Mouse (Mus musculus) liver, embryonic 13.5 days (tissue): ENCODE data around the gene Sort1. TPM values are rescaled to one million over a fixed set of nuclear protein-coding genes. Genes with fewer than 3 reads are reported as not detected.

Experiments used
- ATAC-seq: fragments of 200-750 bp; cut with Nextera tagmentation; 2 replicates; pipeline ENCODE4 v1.8.0; 2017; ENCODE audit warnings: low read depth, mild to moderate bottlenecking, moderate number of reproducible peaks, moderate library complexity
- DNase-seq: peaks from one replicate; pipeline ENCODE4 v3.0.0; 2022
- H3K27ac ChIP-seq: fragments of 300-500 bp; sonication (generic); 2 replicates; pipeline ENCODE4 v1.5.1; 2015; ENCODE audit warnings: moderate library complexity, mild to moderate bottlenecking, inconsistent platforms
- H3K27me3 ChIP-seq: fragments of 300-500 bp; sonication (generic); 2 replicates; pipeline ENCODE4 v1.6.1; 2015; ENCODE audit warnings: mild to moderate bottlenecking, inconsistent platforms
- H3K36me3 ChIP-seq: fragments of 300-500 bp; sonication (generic); 2 replicates; pipeline ENCODE4 v1.6.1; 2015; ENCODE audit warnings: mild to moderate bottlenecking, inconsistent platforms
- H3K4me1 ChIP-seq: fragments of 300-500 bp; sonication (generic); replicated peaks from 2 replicates; pipeline ENCODE4 v1.6.1; 2015; ENCODE audit warnings: inconsistent platforms
- H3K4me2 ChIP-seq: fragments of 300-500 bp; sonication (generic); 2 replicates; pipeline ENCODE4 v1.6.1; 2015; ENCODE audit warnings: inconsistent platforms, mild to moderate bottlenecking, moderate library complexity
- H3K4me3 ChIP-seq: fragments of 300-500 bp; sonication (generic); replicated peaks from 2 replicates; pipeline ENCODE4 v1.5.1; 2015; ENCODE audit warnings: mild to moderate bottlenecking, inconsistent platforms
- H3K9ac ChIP-seq: fragments of 300-500 bp; sonication (generic); 2 replicates; pipeline ENCODE4 v1.6.1; 2015; ENCODE audit warnings: mild to moderate bottlenecking, inconsistent platforms
- H3K9me3 ChIP-seq: fragments of 300-500 bp; sonication (generic); replicated peaks from 2 replicates; pipeline ENCODE4 v1.6.1; 2016; ENCODE audit warnings: inconsistent platforms
- WGBS: fragments of 180-500 bp; shearing (Covaris S2); methylation state at CpG from one replicate; pipeline ENCODE4 v1.1.7; 2015; ENCODE audit not compliant: insufficient replicate concordance; 5-methylcytosine and 5-hydroxymethylcytosine counted together
- polyA plus RNA-seq: library from polyadenylated mRNA; unstranded; fragments of >200 nt; fragmentation: Nextera tagmentation; extraction: Ambion mirVana; gene quantifications from 2 replicates; pipeline ENCODE4 v1.2.1, GENCODE M21; 2015

Gene Sort1
- polyA plus RNA-seq, 1 experiment from 2014 or later: 2.6 TPM

DNA sequence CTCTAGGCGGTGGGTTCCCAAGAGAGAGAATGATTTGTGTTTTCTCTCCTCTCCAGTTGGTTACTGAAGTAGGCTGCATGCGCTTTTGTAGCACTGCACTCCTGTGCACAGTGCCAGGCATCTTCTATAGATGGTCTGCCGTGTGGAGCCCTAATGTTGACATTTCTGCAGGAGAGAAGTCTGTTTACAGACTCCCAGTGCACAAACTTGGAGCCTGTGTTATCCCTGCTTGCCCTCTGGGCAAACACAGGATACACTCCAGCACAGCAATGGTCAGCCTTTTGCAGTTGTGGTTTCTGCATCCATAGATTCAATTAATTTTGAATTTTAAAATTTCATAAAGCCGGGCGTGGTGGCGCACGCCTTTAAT lies 13.2 kb downstream of the Sort1 start:
- Histone ChIP-seq H3K36me3 (no peaks in the 10 kb centered on the region), H3K4me2 (peak overlapping the region; percentile 68), H3K4me1 (peaks cover 58% of the 10 kb centered on the region), H3K9me3 (no peaks in the 10 kb centered on the region), H3K9ac (peak overlapping the region; percentile 49), H3K4me3 (no peak overlapping the region), H3K27me3 (no peaks in the 10 kb centered on the region), H3K27ac (peak overlapping the region; percentile 81)
- 66% methylated on average over 7 of the region's 7 CpGs for WGBS
- DNase-seq (no peak), ATAC-seq (peak; percentile 35; the same call in 1 of the 2 replicates)

DNA sequence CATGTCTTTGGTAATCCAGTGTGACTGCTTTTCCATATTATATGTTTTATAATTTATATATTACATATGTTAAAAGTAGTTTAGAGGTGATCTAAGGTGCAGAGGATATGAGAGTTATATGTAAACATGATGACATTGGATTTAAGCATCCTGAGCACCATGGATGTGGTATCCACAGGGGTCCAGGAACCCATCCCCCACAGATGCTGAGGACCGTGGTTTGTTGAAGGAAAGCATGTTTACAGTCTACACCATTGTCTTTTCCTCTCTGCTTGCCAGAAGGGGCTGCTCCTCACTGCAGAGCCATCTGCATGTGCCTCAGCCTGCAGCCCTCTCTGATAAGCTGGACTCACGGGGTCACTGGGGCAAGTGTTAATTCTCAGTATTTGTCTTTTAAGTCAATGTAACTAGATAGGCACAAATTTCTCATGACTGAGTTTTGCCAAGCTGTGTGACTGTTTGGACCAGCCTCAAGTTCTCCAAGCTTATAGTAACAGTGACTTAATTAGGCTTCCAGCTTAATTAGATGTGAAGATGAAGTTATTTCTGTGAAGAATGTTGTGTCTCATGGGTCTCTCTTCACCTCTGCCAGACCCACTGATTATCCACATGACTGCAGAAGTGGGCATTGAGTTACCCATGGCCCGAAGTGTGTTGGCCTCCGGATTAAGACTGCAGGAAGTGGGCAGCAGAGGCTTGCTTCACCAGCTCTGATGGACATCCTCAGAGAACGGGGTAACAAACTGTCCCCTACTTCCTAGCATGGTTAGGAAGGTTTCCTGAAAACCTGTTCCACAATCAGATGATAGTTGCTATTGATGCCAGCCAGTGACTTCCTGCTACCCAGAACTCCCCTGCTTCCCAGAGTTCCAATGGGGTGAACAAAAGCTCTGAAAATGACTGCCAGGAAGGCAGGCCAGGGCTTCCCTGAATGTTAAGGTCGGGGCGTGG lies 14.0 kb downstream of the Sort1 start:
- Histone ChIP-seq H3K4me1 (peaks cover 57% of the 10 kb centered on the region), H3K27me3 (no peaks in the 10 kb centered on the region), H3K4me2 (no peak overlapping the region), H3K9me3 (no peaks in the 10 kb centered on the region), H3K4me3 (no peak overlapping the region), H3K36me3 (no peaks in the 10 kb centered on the region), H3K9ac (no peak overlapping the region), H3K27ac (peak overlapping the region; percentile 53)
- no peak for DNase-seq
- ATAC-seq: no peak
- 35% methylated on average over 7 of the region's 7 CpGs for WGBS

DNA sequence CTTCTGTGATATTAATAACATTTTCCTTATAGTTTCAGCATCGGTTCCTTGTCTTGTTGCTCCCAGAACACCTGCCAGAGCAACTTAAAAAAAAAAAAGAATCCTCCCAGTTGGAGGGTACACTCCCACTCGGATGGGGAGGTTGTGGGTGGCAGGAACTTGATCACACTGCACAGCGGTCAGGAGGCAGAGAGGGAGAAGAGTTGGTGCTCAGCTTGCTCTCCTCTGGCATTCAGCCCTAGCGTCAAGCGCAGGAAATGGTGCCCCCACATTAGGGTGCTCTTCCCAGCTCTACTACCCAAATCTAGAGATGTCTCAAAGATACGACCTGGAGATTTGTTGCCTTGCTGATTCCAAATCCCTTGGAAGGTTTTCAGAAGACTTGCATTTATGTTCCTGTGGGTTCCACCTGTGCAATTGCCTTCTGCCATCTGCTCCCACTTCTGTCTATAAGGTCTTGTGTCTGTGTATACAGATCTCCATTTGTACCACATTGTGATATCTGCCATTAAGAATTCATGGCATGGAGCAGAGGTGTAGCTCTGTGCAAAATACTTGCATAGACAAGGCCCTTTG lies 16.7 kb downstream of the Sort1 start:
- Histone ChIP-seq H3K36me3 (no peaks in the 10 kb centered on the region), H3K4me1 (peaks cover 38% of the 10 kb centered on the region)

DNA sequence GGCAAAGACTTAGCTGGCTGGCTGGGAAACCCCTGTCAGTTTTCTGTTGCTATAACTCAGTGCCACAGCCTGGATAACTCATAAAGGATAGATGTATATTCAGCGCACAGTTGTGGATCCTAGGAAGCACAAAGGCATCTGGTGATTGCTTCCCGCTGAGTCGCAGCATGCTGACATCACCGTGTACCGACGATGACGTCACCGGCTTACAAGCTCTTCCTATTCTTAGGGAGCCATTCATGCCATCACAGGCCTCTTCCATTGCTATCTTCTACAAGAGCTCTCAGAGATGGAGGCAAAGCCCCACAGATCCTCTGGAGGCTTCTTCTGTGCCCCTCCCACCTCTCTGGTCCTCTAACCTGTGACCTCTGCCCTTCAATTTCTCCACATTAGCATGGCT lies 19.8 kb downstream of the Sort1 start:
- Histone ChIP-seq H3K27me3 (no peaks in the 10 kb centered on the region), H3K27ac (no peak overlapping the region), H3K4me3 (no peak overlapping the region), H3K36me3 (no peaks in the 10 kb centered on the region), H3K9ac (no peak overlapping the region), H3K4me1 (peaks cover 11% of the 10 kb centered on the region), H3K4me2 (no peak overlapping the region), H3K9me3 (no peaks in the 10 kb centered on the region)
- ATAC-seq (no peak), DNase-seq (no peak)
- WGBS: 83% methylated on average over 8 of the region's 8 CpGs

More for the DNA sequence above, 16.7 kb downstream of the Sort1 start:
- Histone ChIP-seq H3K4me3 (no peak overlapping the region), H3K4me2 (no peak overlapping the region), H3K27ac (no peak overlapping the region), H3K27me3 (no peaks in the 10 kb centered on the region), H3K9ac (no peak overlapping the region), H3K9me3 (no peaks in the 10 kb centered on the region)
- ATAC-seq (no peak), DNase-seq (no peak)
- 65% methylated on average over 6 of the region's 6 CpGs for WGBS

DNA sequence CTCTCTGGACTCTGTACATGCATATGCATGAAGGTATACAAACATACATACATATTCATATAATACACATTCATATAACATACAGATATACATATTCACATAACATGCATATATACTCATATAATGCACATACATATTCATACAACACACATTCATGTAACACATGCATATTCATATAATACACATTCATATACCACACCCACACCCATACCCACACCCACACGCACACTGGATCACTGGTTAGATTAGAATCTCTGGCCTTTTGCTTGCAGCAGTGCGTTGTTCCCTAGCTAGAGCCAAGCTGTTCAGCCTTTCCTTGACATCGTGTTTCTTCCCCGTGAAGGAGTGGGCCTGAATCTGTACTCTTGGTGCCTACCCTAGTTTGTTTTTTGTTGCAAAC lies 20.9 kb downstream of the Sort1 start:
- Histone ChIP-seq H3K4me3 (no peak overlapping the region), H3K4me2 (no peak overlapping the region), H3K27ac (no peak overlapping the region), H3K27me3 (no peaks in the 10 kb centered on the region), H3K4me1 (peaks cover 8% of the 10 kb centered on the region), H3K36me3 (no peaks in the 10 kb centered on the region), H3K9ac (no peak overlapping the region), H3K9me3 (no peaks in the 10 kb centered on the region)
- DNase-seq: no peak
- ATAC-seq: no peak
- WGBS: 52% methylated on average over 4 of the region's 4 CpGs

DNA sequence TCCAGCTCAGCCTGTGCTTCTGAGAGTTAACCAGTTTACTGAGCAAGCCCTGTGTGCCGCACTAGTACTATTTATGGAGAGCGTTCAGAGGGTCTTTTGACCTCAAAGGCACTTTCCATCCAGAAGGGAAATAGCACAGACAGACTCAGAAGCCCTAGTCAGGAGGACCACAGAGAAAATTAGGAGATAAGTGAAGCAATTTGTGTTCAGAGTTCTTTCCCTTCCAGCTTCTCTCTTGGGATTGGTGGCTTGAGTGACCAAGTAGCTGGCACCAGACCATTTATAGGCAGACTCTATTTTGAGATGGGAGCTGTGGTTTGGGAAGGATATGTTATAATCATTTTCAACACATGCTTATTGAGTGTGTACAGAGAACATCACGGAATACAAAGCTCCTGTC lies 22.5 kb downstream of the Sort1 start:
- Histone ChIP-seq H3K27ac (peak overlapping the region; percentile 37; the same call in 1 of the 2 replicates), H3K4me3 (no peak overlapping the region), H3K9me3 (no peaks in the 10 kb centered on the region), H3K36me3 (no peaks in the 10 kb centered on the region), H3K9ac (no peak overlapping the region), H3K27me3 (no peaks in the 10 kb centered on the region), H3K4me2 (no peak overlapping the region), H3K4me1 (peaks cover 4% of the 10 kb centered on the region; the same call in 1 of the 2 replicates)
- WGBS: 64% methylated on average over 3 of the region's 3 CpGs
- ATAC-seq (no peak), DNase-seq (no peak)

DNA sequence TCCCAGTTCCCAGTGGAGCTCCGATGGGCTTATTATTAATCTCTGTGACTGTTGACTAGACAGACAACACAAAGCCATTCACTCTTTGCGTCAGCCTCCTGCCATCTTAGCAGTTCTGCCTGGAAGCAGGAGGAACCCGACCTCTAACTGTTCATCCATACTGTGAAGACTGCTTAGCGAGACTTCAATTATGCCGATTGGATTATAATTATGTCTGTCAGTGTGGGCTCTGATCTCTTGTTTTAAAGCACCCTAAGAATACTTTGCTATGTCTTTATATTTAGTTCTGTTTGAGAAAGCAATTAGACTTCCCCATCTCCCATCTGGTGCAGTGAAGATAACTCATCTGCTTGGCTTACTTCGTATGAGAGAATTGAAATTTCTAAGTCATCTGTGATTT lies 23.6 kb downstream of the Sort1 start:
- no peaks in the 10 kb centered on the region for H3K9me3 ChIP-seq
- H3K27me3 ChIP-seq: no peaks in the 10 kb centered on the region
- DNase-seq (no peak), ATAC-seq (no peak)
- H3K4me2 ChIP-seq: no peak overlapping the region
- 0 out of 2 replicates have a peak, but pooled peaks cover 2% of the 10 kb centered on the region for H3K36me3 ChIP-seq
- no peak overlapping the region for H3K27ac ChIP-seq
- WGBS: 75% methylated on average over 6 of the region's 6 CpGs
- peaks cover 4% of the 10 kb centered on the region; the same call in 1 of the 2 replicates for H3K4me1 ChIP-seq
- no peak overlapping the region for H3K4me3 ChIP-seq
- H3K9ac ChIP-seq: no peak overlapping the region

DNA sequence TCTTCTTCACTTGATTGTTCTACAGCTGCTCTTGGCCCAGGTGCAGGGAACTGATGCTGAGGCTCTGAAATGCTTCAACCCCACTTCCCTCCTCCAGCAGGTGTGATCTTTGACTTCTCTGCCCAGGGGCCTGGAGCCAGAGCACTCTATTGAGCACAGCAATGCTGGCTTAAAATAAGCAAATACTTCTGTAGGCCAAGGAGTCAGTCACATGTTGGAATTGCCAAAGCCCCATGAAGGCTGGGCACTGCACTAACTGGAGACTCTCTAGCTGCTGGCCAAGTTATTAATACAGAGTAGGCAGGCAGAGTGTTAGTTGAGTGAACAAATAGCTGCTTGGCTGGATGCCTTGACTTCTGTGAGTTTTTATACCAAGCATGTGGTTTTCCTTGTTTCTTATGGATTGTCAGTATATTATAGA lies 27.0 kb downstream of the Sort1 start:
- no peak overlapping the region for H3K27ac ChIP-seq
- no peak overlapping the region for H3K4me2 ChIP-seq
- 0 out of 2 replicates have a peak, but pooled peaks cover 2% of the 10 kb centered on the region for H3K36me3 ChIP-seq
- ATAC-seq (no peak), DNase-seq (no peak)
- no peaks in the 10 kb centered on the region for H3K27me3 ChIP-seq
- no peak overlapping the region for H3K9ac ChIP-seq
- no peak overlapping the region for H3K4me3 ChIP-seq
- no peaks in the 10 kb centered on the region for H3K9me3 ChIP-seq
- peaks cover 9% of the 10 kb centered on the region for H3K4me1 ChIP-seq

DNA sequence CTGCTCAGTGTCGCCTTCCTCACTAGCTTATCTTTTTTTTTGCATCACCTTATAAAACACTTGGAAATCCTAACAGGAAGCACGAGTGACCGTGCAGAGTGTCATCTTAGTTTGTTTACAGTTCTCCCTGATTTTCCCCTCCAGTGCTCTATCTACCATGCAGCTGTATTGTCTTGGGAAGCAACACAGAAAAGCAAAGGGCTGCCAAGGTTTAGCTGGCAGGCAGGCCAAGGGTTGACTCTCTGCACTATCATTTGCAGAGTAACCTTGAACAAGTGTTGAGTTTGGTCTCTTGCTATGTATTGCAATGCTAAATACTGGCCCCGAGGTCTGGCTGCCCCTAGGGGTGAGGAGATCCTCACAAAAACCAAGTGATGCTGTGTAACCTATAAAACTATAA lies 27.8 kb downstream of the Sort1 start:
- no peak for DNase-seq
- 56% methylated on average over 4 of the region's 4 CpGs for WGBS

DNA sequence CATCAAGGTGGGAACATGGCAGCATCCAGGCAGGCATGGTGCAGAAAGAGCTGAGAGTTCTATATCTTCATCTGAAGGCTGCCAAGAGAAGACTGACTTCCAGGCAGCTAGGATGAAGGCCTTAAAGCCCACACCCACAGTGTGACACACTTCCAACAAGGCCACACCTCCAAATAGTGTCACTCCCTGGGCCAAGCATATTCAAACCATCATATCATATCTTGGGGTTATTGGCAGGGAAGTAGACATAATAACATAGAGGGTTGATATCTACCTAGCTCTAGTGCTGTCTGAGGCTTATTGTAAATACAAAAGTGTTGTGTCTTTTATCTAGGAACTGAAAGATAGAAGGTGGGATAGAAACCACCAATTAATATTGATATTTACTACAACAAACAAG lies 28.5 kb downstream of the Sort1 start:
- Histone ChIP-seq H3K4me3 (no peak overlapping the region), H3K27me3 (no peaks in the 10 kb centered on the region), H3K9me3 (no peaks in the 10 kb centered on the region), H3K4me2 (no peak overlapping the region), H3K9ac (no peak overlapping the region), H3K27ac (no peak overlapping the region), H3K36me3 (0 out of 2 replicates have a peak, but pooled peaks cover 2% of the 10 kb centered on the region), H3K4me1 (peaks cover 9% of the 10 kb centered on the region)
- ATAC-seq (no peak), DNase-seq (no peak)

More for the DNA sequence above, 27.8 kb downstream of the Sort1 start:
- H3K4me3 ChIP-seq: no peak overlapping the region
- no peaks in the 10 kb centered on the region for H3K27me3 ChIP-seq
- H3K27ac ChIP-seq: no peak overlapping the region
- ATAC-seq: no peak
- no peak overlapping the region for H3K4me2 ChIP-seq
- H3K36me3 ChIP-seq: 0 out of 2 replicates have a peak, but pooled peaks cover 2% of the 10 kb centered on the region
- no peaks in the 10 kb centered on the region for H3K9me3 ChIP-seq
- peaks cover 9% of the 10 kb centered on the region for H3K4me1 ChIP-seq
- H3K9ac ChIP-seq: no peak overlapping the region

DNA sequence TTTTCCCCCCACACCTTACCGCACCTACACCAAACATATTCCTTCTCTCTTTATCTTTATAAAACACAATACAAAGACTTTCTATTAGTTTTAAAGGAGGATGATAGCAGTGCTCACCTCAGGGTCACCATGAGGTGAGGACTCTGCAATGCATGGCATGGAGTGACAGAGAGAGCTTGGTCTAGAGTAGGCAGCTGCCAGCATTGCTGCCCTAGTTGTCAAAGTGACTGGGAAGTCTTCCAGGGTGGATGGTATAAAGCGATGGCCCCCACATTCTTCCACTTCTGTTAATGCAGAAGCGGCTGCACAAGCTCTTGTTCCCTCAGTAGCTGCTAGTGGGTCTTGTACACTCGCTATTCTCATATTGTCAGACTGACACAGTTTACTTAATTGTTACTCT lies 29.3 kb downstream of the Sort1 start:
- H3K27ac ChIP-seq: no peak overlapping the region
- no peak overlapping the region for H3K4me2 ChIP-seq
- H3K4me3 ChIP-seq: no peak overlapping the region
- ATAC-seq: no peak
- WGBS: 77% methylated on average over 4 of the region's 4 CpGs
- H3K27me3 ChIP-seq: no peaks in the 10 kb centered on the region
- H3K4me1 ChIP-seq: peaks cover 5% of the 10 kb centered on the region
- no peaks in the 10 kb centered on the region for H3K9me3 ChIP-seq
- 0 out of 2 replicates have a peak, but pooled peaks cover 2% of the 10 kb centered on the region for H3K36me3 ChIP-seq
- no peak overlapping the region for H3K9ac ChIP-seq
- no peak for DNase-seq
